In genomic region chr1:168068003-168068919, GRCm38 (mm10) we compare ENCODE assay signal across 24 mouse cellular contexts.
DNase-seq lines count a peak whose midpoint lies in the region; ATAC-seq and TF ChIP-seq lines count a peak whose summit lies in the region.
"Had no signal": no experiment of that assay in that cellular context is flagged by ENCODE, and none has a peak within 500 bp of the region (broad histone marks: within the 10 kb centered on the region; RNA-seq: fewer than 3 reads in every experiment).

No protein-coding gene starts in this region.

- DNase-seq in heart, adult 11 months, result peak; percentile 87
- peak; percentile 43 for DNase-seq in lung, embryonic 14.5 days
- DNase-seq in lung, postnatal 4 days, result no peak
- DNase-seq in spleen, postnatal 36 days (ENCODE audit: low spot score in 2 of 2), result no peak
- DNase-seq: adrenal gland, postnatal 10 days; cerebellum, adult 18-20 months; cerebellum, postnatal 14 days; gastrocnemius, postnatal 10 days; heart, postnatal 4 days; kidney, adult 18-20 months; left cerebral cortex, postnatal 4 days; midbrain, embryonic 14.5 days; right cerebral cortex, postnatal 14 days; spleen, adult 18-20 months had no signal

- H3K4me3 ChIP-seq in heart, embryonic 11.5 days (ENCODE audit: low read depth, low read length), result no peak overlapping the region
- H3K4me3 ChIP-seq in lung, embryonic 14.5 days (ENCODE audit: low read depth, low read length), result no peak overlapping the region
- H3K4me3 ChIP-seq in embryonic facial prominence, embryonic 15.5 days (replicated peaks), result no peak overlapping the region
- no peak overlapping the region for H3K4me3 ChIP-seq in stomach, embryonic 15.5 days (replicated peaks)
- H3K4me3 ChIP-seq: embryonic facial prominence, embryonic 13.5 days; forebrain, embryonic 15.5 days; hindbrain, embryonic 15.5 days; limb, embryonic 15.5 days; liver, embryonic 15.5 days; megakaryocyte, embryonic 14.5 days; neural tube, embryonic 12.5 days had no signal

- H3K9me3 ChIP-seq in heart, embryonic 11.5 days (replicated peaks; ENCODE audit: control insufficient read depth, low read length), result no peaks in the 10 kb centered on the region
- H3K9me3 ChIP-seq in lung, embryonic 14.5 days (ENCODE audit: low read depth, low read length), result no peaks in the 10 kb centered on the region
- H3K9me3 ChIP-seq in embryonic facial prominence, embryonic 15.5 days (replicated peaks), result no peaks in the 10 kb centered on the region
- no peaks in the 10 kb centered on the region for H3K9me3 ChIP-seq in stomach, embryonic 15.5 days
- H3K9me3 ChIP-seq: embryonic facial prominence, embryonic 13.5 days; forebrain, embryonic 15.5 days; hindbrain, embryonic 15.5 days; limb, embryonic 15.5 days; liver, embryonic 15.5 days; neural tube, embryonic 12.5 days had no signal

- no peak for TF ChIP-seq CTCF in lung, embryonic 14.5 days (IDR thresholded peaks at IDR 0.05; ENCODE audit: low read depth)

- no peak overlapping the region for H3K27ac ChIP-seq in heart, embryonic 11.5 days (ENCODE audit: low read depth, low read length)
- no peak overlapping the region; the same call in 1 of the 2 replicates for H3K27ac ChIP-seq in lung, embryonic 14.5 days (ENCODE audit: low read depth)
- no peak overlapping the region for H3K27ac ChIP-seq in embryonic facial prominence, embryonic 15.5 days (replicated peaks)
- peak overlapping the region; percentile 73 for H3K27ac ChIP-seq in stomach, embryonic 15.5 days
- H3K27ac ChIP-seq: embryonic facial prominence, embryonic 13.5 days; forebrain, embryonic 15.5 days; hindbrain, embryonic 15.5 days; limb, embryonic 15.5 days; liver, embryonic 15.5 days; neural tube, embryonic 12.5 days had no signal

- no peak overlapping the region for H3K4me2 ChIP-seq in heart, embryonic 11.5 days
- no peak overlapping the region for H3K4me2 ChIP-seq in lung, embryonic 14.5 days
- no peak overlapping the region for H3K4me2 ChIP-seq in embryonic facial prominence, embryonic 15.5 days (replicated peaks)
- no peak overlapping the region for H3K4me2 ChIP-seq in stomach, embryonic 15.5 days
- H3K4me2 ChIP-seq: embryonic facial prominence, embryonic 13.5 days; forebrain, embryonic 15.5 days; hindbrain, embryonic 15.5 days; limb, embryonic 15.5 days; liver, embryonic 15.5 days; neural tube, embryonic 12.5 days had no signal

- H3K36me3 ChIP-seq in heart, embryonic 11.5 days (ENCODE audit: control insufficient read depth, insufficient read depth, low read length), result no peaks in the 10 kb centered on the region
- no peaks in the 10 kb centered on the region for H3K36me3 ChIP-seq in lung, embryonic 14.5 days (ENCODE audit: insufficient read depth)
- H3K36me3 ChIP-seq in embryonic facial prominence, embryonic 15.5 days, result no peaks in the 10 kb centered on the region
- H3K36me3 ChIP-seq in stomach, embryonic 15.5 days, result no peaks in the 10 kb centered on the region
- H3K36me3 ChIP-seq: embryonic facial prominence, embryonic 13.5 days; forebrain, embryonic 15.5 days; hindbrain, embryonic 15.5 days; limb, embryonic 15.5 days; liver, embryonic 15.5 days; neural tube, embryonic 12.5 days had no signal

- ATAC-seq in heart, embryonic 11.5 days (replicated peaks; ENCODE audit: insufficient number of reproducible peaks, low FRiP score, low TSS enrichment), result no peak
- no peak for ATAC-seq in lung, embryonic 14.5 days (ENCODE audit: insufficient read depth)
- peak; percentile 63; the same call in 1 of the 2 replicates for ATAC-seq in embryonic facial prominence, embryonic 15.5 days (ENCODE audit: insufficient number of reproducible peaks, low FRiP score, low TSS enrichment, low read depth)
- ATAC-seq in stomach, embryonic 15.5 days (ENCODE audit: insufficient read depth, low FRiP score, low read depth), result peak; percentile 54
- ATAC-seq: forebrain, embryonic 15.5 days had no signal

- no peaks in the 10 kb centered on the region for H3K27me3 ChIP-seq in heart, embryonic 11.5 days (ENCODE audit: control insufficient read depth, insufficient read depth, low read length)
- no peaks in the 10 kb centered on the region for H3K27me3 ChIP-seq in lung, embryonic 14.5 days (ENCODE audit: insufficient read depth, low read length)
- H3K27me3 ChIP-seq in embryonic facial prominence, embryonic 15.5 days, result no peaks in the 10 kb centered on the region
- no peaks in the 10 kb centered on the region for H3K27me3 ChIP-seq in stomach, embryonic 15.5 days (replicated peaks)
- H3K27me3 ChIP-seq: forebrain, embryonic 15.5 days; hindbrain, embryonic 15.5 days; limb, embryonic 15.5 days; liver, embryonic 15.5 days; megakaryocyte, embryonic 14.5 days; neural tube, embryonic 12.5 days had no signal

- 68% methylated on average over 9 of the region's 9 CpGs for WGBS in heart, embryonic 11.5 days (ENCODE audit: insufficient replicate concordance)
- 49% methylated on average over 9 of the region's 9 CpGs for WGBS in lung, embryonic 14.5 days
- 65% methylated on average over 9 of the region's 9 CpGs for WGBS in embryonic facial prominence, embryonic 15.5 days
- 44% methylated on average over 9 of the region's 9 CpGs for WGBS in stomach, embryonic 15.5 days

- no peaks in the 10 kb centered on the region for H3K4me1 ChIP-seq in heart, embryonic 11.5 days (ENCODE audit: control insufficient read depth, insufficient read depth, low read length)
- H3K4me1 ChIP-seq in lung, embryonic 14.5 days (ENCODE audit: insufficient read depth), result 0 out of 2 replicates have a peak, but pooled peaks cover 4% of the 10 kb centered on the region
- no peaks in the 10 kb centered on the region for H3K4me1 ChIP-seq in embryonic facial prominence, embryonic 15.5 days
- H3K4me1 ChIP-seq in stomach, embryonic 15.5 days, result no peaks in the 10 kb centered on the region
- H3K4me1 ChIP-seq: limb, embryonic 15.5 days; liver, embryonic 15.5 days; megakaryocyte, embryonic 14.5 days had no signal

- no peak overlapping the region for H3K9ac ChIP-seq in heart, embryonic 11.5 days (ENCODE audit: low read depth, low read length)
- no peak overlapping the region for H3K9ac ChIP-seq in lung, embryonic 14.5 days
- H3K9ac ChIP-seq in embryonic facial prominence, embryonic 15.5 days, result no peak overlapping the region
- no peak overlapping the region for H3K9ac ChIP-seq in stomach, embryonic 15.5 days
- H3K9ac ChIP-seq: embryonic facial prominence, embryonic 13.5 days; forebrain, embryonic 15.5 days; hindbrain, embryonic 15.5 days; limb, embryonic 15.5 days; liver, embryonic 15.5 days; neural tube, embryonic 12.5 days had no signal

Comparison
In these comparisons a context has a peak if more than half of its experiments do, and no peak if none do; other contexts are left out.
1. DNase-seq: peak in heart, adult 11 months (single experiment) and lung, embryonic 14.5 days (single experiment); none in lung, postnatal 4 days (0 of 2) and spleen, postnatal 36 days (0 of 2).
2. ATAC-seq: peak in embryonic facial prominence, embryonic 15.5 days (single experiment) and stomach, embryonic 15.5 days (single experiment); none in heart, embryonic 11.5 days (single experiment) and lung, embryonic 14.5 days (single experiment).